Mouse (Mus musculus) spleen, adult 2 months (tissue): ENCODE measurements around the gene Ica1. TPM values are rescaled to one million over a fixed set of nuclear protein-coding genes. Genes with fewer than 3 reads are reported as not detected.

Source experiments
- DNase-seq, 2 experiments: peaks; one replicate each; pipeline versions ENCODE4 v3.0.0 to v3.0.0-alpha.2; 2012 to 2021; ENCODE audit warnings: low spot score in 2 of 2, low read depth in 1 of 2
- H3K27ac ChIP-seq: fragments of 200-500 bp; 2 replicates; pipeline ENCODE4 v1.5.1; 2012; ENCODE audit warnings: low read length, inconsistent platforms; ENCODE audit not compliant: insufficient read depth
- H3K27me3 ChIP-seq: fragments of 200-500 bp; 2 replicates; pipeline ENCODE4 v1.6.1; 2012; ENCODE audit warnings: mild to moderate bottlenecking, moderate library complexity, low read length, inconsistent platforms; ENCODE audit not compliant: control insufficient read depth, insufficient read depth
- H3K36me3 ChIP-seq: fragments of 200-500 bp; 2 replicates; pipeline ENCODE4 v1.6.1; 2012; ENCODE audit warnings: mild to moderate bottlenecking, low read length, inconsistent platforms; ENCODE audit not compliant: control insufficient read depth, insufficient read depth
- H3K4me1 ChIP-seq: fragments of 200-500 bp; 2 replicates; pipeline ENCODE4 v1.6.1; 2011; ENCODE audit warnings: inconsistent platforms; ENCODE audit not compliant: control insufficient read depth, insufficient read depth, insufficient read length
- H3K4me3 ChIP-seq: fragments of 200-500 bp; 2 replicates; pipeline ENCODE4 v1.5.1; 2011; ENCODE audit warnings: mild to moderate bottlenecking, inconsistent platforms; ENCODE audit not compliant: insufficient read depth, insufficient read length; ENCODE audit errors: extremely low read depth
- CTCF ChIP-seq: fragments of 200-500 bp; IDR thresholded peaks from 2 replicates; pipeline ENCODE4 v1.5.1; 2011; ENCODE audit warnings: mild to moderate bottlenecking, inconsistent platforms; ENCODE audit not compliant: insufficient read depth, insufficient read length, insufficient replicate concordance; ENCODE audit errors: extremely low read depth
- POLR2A ChIP-seq: fragments of 200-500 bp; IDR thresholded peaks from 2 replicates; pipeline ENCODE4 v1.6.1; 2011; ENCODE audit warnings: low read depth, low read length, inconsistent platforms
- WGBS: fragments of 180-500 bp; shearing (Covaris S2); methylation state at CpG from one replicate; pipeline ENCODE4 v1.1.7; 2018; 5-methylcytosine and 5-hydroxymethylcytosine counted together
- polyA plus RNA-seq: library from polyadenylated mRNA; depleted of rRNA; stranded (reverse); fragments of >200 nt; gene quantifications from 2 replicates; pipeline ENCODE4 v1.2.3, GENCODE M21; 2012

The Ica1 gene
- polyA plus RNA-seq, 1 experiment, result 1.3 TPM

- no peaks in the 10 kb centered on the region for H3K36me3 ChIP-seq
- peak; percentile 41 to 67 for DNase-seq
- peak overlapping the region; percentile 90 for H3K27ac ChIP-seq
- H3K4me3 ChIP-seq, result no peak overlapping the region
- peaks cover 20% of the 10 kb centered on the region for H3K4me1 ChIP-seq
- no peaks in the 10 kb centered on the region for H3K27me3 ChIP-seq
- no peak for TF ChIP-seq POLR2A
- no peak for TF ChIP-seq CTCF
- 42% methylated on average over 2 of the region's 2 CpGs for WGBS
Observed at GRCm38 (mm10) chr6:8691199-8691975, 86.9 kb downstream of the Ica1 start.

DNA sequence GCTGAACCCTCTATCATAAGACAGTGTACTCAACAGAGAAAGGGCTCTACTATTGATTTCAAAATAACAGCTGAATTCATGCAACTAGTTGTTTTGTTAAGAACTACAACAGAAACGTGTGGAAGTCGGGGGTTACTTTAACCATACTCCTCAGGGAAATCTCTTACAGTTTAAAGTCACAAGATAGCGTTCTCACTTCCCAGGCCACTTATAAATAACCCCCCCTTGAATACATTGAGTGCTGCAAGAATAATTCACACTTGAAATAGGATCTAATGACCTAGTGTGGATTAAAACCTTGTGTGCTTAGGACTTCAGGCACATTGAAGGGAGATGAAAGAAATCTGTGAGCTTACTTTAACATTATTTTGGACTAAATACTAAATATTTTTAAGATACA lies 87.8 kb downstream of the Ica1 start:
- TF ChIP-seq CTCF (no peak), POLR2A (no peak)
- Histone ChIP-seq H3K36me3 (no peaks in the 10 kb centered on the region), H3K4me1 (peaks cover 26% of the 10 kb centered on the region), H3K27ac (peak overlapping the region; percentile 1; the same call in 1 of the 2 replicates), H3K4me3 (no peak overlapping the region), H3K27me3 (no peaks in the 10 kb centered on the region)
- WGBS, result 28% methylated on average over 3 of the region's 3 CpGs
- DNase-seq, result no peak

DNA sequence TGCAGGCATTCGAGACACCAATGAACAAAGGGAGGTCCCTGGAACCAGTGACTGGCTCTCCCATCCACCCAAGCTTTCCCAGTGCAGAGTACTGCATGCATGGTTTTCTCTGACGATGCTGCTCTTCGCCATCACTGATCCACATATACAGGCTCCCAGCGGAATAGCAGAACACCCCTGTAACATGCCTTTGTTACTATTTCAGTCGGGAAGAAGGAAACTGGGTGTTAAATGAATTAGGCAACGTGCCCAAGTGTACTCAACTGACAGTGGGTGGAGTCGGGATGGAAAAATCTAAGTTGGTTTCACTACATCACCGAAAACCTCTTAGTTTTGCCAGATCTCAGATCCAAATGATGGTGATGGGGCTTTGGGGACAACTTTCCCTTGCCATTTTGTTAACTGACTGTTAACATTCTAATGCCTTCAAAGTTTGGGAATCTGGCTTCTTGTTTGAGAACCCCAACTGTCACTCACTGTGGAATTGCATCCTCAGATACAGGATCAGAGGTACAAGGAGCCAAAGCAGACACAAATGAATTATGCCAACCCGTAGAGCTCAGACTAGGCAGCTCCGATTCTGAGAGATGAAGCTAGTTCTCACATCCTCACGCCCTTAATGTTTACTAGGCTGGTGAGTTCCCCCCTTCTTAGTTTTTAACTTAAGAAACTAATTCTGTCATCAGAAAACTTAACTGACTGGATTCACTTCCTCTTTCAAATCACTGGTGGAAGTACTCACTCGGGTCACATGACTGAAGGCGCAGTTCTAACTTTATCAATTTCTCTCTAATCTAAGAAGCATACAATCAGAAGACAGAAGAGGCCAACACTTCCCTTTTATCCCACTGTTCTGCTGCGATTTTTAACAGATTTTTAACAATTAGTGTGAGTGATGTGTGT lies 91.4 kb downstream of the Ica1 start:
- peak; percentile 27 to 84 for DNase-seq
- peaks cover 29% of the 10 kb centered on the region for H3K4me1 ChIP-seq
- no peak overlapping the region; the same call in 1 of the 2 replicates for H3K4me3 ChIP-seq
- WGBS, result 40% methylated on average over 14 of the region's 14 CpGs
- H3K36me3 ChIP-seq, result no peaks in the 10 kb centered on the region
- TF ChIP-seq POLR2A (no peak; the same call in 1 of the 2 replicates), CTCF (no peak)
- no peaks in the 10 kb centered on the region for H3K27me3 ChIP-seq
- H3K27ac ChIP-seq, result peak overlapping the region; percentile 85

DNA sequence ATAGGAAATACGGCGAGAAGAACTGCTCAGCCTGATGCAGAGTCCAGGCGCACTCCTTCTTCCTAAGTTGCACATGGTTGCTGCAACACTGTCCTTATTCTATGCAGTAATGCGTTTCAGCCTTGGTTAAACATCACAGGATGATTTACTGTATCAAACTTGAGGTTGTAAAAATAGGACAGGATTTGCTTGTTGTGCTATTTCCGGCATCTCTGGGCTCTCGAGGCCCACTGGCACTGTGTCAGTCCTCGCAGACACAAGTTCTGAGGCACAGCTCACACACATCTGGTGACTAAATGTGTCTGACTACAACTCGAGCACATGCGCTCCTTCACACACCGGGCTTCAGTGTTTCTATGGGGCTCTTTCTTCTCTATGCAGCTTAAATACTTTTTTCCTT lies 94.9 kb downstream of the Ica1 start:
- Histone ChIP-seq H3K4me1 (peaks cover 27% of the 10 kb centered on the region; the same call in 1 of the 2 replicates), H3K36me3 (no peaks in the 10 kb centered on the region), H3K27ac (no peak overlapping the region), H3K4me3 (no peak overlapping the region), H3K27me3 (no peaks in the 10 kb centered on the region)
- TF ChIP-seq POLR2A (no peak), CTCF (no peak)
- DNase-seq, result no peak
- WGBS, result 75% methylated on average over 10 of the region's 10 CpGs

DNA sequence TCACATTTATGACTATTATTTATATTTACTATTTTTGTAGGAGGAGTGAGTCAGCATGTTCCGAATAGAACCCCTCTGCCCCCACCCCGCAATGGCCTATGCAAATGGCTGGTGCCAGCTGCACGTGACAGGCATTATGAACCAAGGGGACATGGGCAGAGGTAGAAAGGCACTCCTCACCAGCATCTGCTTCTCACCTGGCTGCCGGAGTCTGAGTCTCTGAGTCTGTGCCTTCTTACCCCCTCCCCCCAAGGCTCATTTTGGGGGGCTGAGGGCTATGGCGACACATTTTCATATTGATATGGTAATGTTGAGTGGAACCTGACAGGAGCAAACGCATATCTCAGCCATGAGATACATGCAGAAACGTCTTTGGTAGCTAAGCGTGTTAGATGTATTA lies 97.4 kb downstream of the Ica1 start:
- Histone ChIP-seq H3K36me3 (no peaks in the 10 kb centered on the region), H3K4me3 (no peak overlapping the region), H3K4me1 (peaks cover 18% of the 10 kb centered on the region; the same call in 1 of the 2 replicates), H3K27me3 (no peaks in the 10 kb centered on the region), H3K27ac (no peak overlapping the region)
- no peak for TF ChIP-seq CTCF
- TF ChIP-seq POLR2A, result no peak
- DNase-seq, result no peak
- WGBS, result 92% methylated on average over 8 of the region's 8 CpGs

- no peak overlapping the region for H3K4me3 ChIP-seq
- 92% methylated on average over 4 of the region's 4 CpGs for WGBS
- H3K27me3 ChIP-seq, result no peaks in the 10 kb centered on the region
- H3K4me1 ChIP-seq, result 0 out of 2 replicates have a peak, but pooled peaks cover 3% of the 10 kb centered on the region
- DNase-seq, result no peak
- no peak for TF ChIP-seq CTCF
- TF ChIP-seq POLR2A, result no peak
- H3K36me3 ChIP-seq, result no peaks in the 10 kb centered on the region
- H3K27ac ChIP-seq, result no peak overlapping the region
Observed at GRCm38 (mm10) chr6:8673013-8673412, 105.3 kb downstream of the Ica1 start.
